Mouse (Mus musculus): ENCODE data around the gene Atp23.

Atp23 gene

DNA sequence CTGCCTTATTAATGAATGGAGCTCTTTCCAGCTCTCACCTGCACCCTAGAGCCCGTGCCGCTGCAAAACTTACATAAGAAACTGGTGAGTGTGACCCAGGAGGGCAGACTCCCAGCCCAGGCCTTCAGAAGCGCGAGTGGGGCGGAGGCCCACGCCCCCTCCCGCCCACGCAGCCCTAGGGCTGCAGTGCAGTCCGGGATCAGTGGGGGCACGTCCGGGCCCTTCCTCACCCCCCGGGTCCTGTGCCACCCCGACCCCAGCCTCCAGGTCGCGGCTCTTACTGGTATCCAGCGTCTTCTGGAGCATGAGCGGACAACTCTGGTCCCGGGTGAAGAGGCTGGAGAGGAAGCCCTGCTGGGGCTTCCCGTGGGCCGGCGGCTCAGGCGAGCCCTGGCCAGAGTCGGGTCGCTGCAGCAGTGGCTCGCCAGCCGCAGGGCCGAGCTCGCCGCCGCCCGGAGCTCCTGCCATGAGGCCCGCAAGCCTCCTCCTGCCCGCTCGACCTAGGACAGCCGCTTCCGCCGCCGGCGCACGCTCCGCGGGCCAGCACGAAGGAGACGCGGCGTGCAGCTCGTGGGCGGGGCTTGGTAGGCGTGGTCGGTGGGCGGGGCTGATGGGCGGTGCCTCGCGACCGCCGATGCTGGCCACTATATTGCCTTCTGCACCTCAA is at the start of gene Atp23:
Gene Atp23 (minus strand): TSS at position 535 of the 667 bp plus-strand sequence.
- DNase-seq = peak; percentile 92 to 98

DNA sequence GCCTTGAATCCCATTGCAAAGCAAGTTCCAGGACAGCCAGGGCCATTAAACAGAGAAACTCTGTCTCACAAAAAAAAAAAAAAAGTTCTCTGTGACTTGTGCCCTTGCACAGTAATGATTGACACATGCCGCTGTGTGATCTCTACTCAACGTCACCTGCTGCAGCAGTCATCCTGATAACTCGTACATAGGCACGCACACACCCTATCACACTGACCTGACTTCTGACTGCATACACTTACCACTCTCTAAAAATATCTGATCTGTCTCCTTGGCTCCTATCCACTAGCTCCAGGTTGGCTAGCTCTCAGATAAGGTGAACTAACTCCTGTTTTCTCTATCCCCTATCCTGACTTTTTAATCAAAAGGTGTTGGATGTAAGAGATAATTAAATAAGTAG is 49.4 kb upstream of the Atp23 start:
- no peak for DNase-seq

DNA sequence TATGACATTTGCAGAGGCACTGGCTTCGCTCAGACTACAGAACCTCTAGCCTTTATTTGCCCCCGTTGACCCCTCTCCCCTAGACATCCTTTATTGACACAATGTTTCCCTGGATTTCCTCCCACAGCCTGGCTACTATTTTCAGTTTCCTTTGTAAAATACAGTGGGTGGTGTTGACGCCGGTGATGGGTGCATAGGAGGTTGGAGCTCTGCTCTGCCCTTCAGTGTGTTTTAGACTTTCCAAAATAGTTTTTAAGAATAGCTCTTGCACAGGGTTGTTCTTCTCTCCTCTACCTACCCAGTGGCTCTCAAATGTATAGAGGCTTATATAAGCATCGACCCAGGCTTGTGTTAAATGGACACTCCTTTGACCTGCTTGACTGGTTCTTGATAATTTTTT is 48.7 kb upstream of the Atp23 start:
- DNase-seq = no peak

DNA sequence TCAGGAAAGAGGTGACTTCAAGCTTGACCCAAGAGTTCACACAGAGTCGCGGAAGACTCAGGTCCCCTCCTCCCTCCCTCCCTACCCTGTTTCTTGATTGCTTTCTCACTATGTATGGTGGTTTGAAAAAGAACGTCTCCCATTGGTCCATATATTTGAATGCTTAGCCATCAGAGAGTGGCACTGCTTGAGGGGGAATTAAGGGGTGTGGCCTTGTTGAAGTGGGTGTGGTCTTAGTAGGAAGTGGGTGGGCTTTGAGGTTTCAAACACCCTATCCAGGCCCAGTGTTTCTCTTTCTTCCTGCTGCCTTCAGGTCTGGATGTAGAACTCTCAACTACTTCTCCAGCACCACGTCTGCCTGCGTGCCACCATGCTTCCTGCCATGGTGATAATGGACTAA is 44.4 kb upstream of the Atp23 start:
- DNase-seq = no peak

DNA sequence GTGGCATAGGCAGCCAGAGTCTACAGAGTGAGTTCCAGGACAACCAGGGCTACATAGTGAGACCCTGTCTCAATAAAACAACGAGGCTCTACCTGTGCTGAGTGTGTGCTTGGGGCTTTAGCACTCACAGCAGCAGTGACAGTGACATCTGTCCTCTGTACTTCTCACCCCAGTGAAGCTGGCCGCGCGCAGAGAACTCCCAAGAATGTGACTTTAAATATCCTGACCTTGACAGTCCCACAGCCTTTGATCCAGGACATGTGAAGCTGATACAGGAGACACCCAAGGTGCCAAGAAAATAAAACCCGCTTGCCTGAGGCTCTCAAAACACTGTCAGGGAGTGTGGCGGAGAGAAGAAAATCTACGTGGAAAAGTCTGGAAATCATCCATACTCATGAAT is 39.8 kb upstream of the Atp23 start:
- no peak for DNase-seq

DNA sequence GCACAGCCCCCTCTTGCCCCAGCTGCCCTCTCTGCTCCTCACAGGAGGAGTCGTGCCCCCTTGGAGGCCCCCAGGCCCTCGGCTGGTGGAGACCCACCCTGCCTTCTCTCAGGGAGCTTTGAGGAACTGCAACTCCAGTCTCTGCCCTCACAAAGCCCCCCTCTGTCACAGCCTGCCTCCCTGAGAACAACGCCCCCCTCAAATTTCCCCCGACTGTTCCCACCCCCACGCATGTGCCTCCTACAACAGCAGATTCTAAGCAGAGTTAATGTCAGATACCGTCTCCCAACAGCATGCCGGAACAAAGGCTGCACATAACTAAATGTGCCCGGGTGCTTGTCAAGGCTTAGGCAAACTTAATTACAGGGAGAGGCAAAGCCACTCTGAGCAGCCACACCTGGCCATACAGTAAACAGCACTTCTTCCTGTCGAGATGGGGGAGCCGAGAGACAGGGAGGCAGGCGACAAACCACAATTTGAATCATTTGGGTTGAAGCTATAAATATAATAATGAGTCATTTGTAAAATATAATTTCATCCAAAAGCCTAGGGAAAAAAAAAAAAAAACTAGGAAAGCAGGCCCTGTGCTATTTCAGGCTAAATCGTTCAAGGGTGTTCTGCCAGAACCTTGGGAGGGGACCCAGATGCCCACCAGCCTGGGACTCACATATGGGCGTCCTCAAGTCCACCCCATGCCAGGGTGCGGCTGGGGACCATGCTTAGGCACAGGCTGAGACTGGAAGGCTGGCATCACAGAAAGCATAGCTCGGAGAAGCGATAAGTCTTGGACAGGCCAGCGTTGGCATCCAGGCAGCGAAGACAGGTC is 34.6 kb upstream of the Atp23 start:
- DNase-seq = no peak

DNA sequence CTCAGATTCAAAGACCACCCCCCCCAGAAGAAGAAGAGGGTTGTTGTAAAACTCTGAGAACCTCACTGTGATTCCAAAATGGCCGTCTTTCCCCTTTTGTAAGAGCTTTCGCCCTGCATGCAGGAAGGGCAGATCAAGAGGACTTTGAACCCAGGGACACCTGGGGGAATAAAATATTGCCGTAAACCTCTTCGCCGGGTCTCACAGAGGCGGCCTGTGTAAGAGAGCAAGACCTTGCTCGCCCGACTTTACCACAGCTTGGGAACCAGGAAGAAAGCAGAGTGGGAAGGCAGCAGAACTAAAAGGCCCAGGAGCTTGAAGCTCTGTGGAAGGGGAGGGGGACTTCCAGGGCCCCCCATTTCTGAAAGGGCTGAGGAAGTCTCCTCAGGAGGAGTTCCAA is 34.0 kb upstream of the Atp23 start:
- DNase-seq = no peak

DNA sequence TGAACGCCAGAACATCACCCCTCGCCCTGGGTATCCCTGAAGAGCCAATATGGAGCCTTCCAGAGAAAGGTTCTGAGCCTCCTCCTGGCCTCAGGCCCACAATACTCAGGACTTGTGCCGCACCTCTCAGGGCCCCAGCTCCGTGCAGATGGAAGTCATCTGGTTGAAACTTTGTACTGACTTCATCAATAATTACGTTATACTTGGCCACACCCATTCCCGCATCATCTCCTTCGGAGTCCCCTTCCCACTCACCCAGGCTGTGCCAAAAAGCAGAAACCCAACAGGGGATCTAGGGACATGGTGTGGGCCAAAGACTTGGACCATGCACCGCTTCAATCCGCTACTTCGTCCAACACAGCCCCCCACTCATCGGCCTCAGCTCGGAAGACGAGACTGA is 33.4 kb upstream of the Atp23 start:
- DNase-seq = no peak

DNA sequence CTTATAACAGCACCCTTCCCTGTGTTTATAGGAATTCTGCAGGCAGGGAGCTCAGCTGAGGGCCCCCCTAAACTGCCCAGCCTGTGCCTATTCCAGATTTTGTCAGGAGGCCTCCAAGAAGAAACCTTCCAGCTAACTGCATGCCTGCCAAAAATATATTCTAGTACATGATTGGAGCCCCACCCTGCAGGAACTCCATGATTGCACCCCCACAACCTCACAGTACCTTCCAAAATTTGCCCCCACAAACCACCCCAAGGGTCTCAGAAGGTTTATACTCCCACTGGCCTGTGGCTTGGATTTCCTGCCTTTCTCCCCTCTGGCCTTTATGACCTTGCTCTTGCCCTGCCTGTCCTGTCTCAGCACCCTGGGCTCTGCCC is 30.6 kb upstream of the Atp23 start:
- DNase-seq = no peak

DNA sequence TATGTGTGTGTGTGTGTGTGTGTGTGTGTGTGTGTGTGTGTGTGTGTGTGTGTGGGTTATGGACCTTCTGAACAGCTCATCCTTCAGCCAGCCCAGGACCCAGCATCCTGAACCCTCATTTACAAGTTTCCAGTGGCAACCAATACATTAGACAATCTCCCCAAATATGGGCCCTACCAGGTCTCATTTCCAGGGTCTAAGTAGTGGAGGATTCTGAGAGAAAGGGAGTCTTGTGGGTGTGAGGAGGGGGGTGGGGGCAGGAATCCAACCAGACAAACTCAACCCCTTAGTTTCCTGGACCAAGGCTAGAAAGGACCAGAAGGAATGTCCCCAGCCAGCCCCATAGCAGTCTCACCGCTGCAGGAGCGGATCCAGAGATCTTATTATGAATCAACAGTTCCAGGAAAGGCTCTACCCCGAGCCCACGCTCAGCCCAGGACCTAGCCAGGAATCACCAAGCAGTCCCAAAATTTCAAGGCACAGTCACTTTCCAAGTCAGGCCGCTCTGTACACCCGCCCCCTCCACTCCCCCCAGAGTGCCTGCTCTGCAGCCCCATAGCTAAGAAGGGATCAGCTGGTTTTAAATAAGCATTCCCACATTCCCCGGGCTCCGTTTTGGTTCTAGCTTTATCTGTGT is 30.1 kb upstream of the Atp23 start:
- DNase-seq = no peak

DNA sequence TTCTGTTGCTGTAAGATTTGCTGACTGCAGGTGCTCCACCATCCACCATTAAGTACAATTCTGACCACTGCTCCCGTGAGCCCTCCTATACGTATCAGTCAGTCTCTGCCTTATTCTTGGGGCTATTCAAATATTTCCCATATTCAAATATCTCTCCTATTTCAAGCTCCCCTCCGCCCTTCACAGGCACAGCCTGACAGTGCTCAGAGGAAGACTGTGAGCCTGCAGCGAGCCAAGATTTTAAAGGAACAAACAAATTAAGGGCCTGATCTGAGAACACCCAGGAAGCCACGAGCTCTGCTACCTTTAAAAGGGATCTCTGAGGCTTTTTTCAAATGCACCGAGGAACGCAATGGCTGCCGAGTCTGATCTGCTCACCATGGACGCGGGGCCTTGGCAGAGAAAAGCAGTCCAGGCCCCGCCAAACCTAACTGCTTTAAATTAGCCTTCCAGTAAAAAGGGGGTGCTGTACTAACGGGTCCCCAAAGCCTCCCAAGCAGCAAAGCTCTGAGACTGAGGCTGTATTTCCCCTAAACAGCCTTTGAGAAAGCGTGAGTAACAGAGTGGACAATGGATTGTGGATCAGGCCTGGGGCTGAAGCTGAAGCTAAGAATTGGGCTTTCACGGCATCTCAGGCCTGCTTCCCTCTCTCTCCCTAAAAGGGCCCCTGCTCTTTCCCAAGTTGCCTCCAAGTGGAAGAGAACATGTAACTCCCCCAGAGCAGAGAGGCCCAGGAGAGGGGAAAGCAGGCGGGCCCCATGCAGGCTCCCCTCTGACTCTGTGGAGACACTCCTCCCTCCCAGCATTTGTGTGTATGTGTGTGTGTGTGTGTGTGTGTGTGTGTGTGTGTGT is 29.3 kb upstream of the Atp23 start:
- DNase-seq = no peak

DNA sequence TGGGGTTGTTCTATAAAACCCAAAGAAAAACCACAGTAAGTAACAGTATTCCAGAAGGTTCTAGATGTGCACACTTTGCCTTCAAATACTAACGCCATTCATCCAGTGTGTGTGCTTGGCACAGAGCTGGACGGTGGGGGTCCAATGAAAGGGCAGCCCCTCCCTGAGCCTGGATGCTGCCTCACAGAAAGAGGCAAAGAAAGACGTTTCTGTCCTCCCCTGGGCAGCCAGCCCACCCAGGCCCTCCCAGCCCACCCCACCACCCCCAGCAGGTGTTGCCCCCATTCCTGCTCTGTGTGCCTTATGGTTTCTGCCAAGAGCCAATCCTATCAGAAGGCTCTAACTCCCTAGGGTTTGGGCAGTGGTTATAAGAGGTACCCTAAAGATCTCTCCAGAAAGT is 28.4 kb upstream of the Atp23 start:
- DNase-seq = no peak

DNA sequence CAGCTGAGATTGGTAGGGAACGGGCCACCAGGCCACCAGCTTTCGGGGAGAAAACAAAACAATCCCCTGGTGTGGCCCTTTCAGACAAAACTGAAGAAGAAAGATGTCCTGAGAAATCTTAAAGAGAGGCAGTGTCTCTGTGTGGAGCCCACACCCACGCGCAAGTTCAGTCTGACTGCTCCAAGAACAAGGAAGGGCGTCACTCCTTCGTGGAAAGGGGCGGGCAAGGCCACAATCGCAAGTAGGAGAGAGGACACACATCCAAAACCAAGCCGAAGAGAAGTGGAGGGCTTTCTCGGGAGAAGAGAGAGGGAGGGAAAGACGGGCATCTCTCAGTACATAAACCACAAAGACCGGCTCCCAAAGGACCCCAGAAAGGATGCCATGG is 27.7 kb upstream of the Atp23 start:
- DNase-seq = peak in 1 of 2 experiments; percentile 61

DNA sequence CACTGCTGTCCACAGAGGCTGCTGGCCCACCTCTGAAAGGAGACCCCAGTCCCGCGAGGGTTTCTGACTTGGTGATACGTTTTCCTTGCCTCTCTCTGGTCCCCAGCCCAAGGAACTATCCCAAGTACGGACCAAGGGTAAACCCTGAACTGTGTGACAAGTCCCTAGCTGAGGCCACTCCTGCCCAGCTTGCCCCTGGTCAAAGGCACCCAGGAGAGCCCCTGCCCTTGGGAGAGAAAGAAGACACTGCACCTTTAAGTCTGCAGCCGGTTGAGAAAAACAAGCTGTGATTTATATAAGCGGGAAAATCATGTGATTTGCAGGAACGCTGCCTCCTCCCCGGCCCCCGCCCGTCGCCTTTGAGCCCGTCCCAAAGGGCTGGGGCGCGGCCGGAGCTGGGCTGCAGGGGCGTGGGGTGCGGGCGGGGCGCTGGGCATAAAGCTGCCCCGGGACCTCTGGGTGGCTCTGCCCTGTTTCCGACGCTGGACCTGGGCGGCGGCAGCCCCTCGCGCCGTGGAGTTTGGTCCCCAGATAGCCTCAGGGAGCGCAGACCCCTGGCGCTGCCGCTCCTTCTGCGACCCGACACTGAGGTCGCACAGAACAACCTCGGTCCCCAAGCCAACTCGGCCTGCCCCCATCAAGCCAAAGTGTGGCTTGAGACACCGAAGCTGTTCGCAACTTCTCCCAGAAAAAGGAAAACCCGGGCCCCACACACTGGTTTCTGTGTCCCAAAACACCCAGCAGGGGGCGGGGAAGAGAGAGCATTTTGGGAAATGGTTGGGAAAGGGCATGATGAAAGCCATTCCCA is 27.1 kb upstream of the Atp23 start:
- peak; percentile 92 for DNase-seq

DNA sequence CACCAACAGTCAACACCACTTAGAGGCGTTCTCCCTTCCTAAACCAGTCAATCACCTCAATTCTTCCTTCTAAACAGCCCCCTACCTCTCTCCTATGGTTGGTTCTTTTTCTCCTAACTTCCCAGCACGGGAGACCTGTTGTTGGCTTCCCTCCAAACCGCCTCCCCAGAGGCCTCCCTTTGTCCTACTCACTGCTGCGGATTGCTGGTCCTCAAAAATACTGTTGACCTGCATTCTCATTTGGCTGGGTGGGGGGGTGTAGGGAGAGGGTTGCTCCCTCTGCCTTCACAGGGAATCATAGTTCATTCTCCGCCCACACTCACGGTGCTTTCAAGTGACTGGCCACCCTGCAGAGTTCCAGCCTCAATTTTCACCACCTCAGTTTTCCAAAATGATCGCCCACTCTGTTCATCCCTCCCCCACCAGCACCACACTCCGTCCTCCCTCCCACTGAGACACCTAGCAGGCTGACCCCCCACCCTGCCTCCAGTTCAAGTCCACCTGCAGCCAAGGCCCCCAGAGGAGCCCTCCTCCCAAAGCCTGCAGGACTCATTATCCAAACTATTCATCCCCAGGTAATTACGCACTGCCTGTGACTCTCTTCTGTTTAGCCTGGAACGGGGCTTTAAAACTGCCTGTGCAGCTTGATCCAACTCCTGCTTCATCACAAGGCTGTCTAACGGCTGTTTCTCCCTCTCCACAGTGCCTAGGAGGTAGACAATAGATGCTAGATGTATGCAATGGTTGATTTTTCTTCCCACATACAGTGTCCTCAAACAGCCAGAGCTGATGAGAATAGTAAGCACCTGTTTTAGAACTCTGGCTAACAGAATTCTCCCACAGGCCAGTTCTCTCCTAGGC is 26.2 kb upstream of the Atp23 start:
- DNase-seq = peak; percentile 52 to 71

DNA sequence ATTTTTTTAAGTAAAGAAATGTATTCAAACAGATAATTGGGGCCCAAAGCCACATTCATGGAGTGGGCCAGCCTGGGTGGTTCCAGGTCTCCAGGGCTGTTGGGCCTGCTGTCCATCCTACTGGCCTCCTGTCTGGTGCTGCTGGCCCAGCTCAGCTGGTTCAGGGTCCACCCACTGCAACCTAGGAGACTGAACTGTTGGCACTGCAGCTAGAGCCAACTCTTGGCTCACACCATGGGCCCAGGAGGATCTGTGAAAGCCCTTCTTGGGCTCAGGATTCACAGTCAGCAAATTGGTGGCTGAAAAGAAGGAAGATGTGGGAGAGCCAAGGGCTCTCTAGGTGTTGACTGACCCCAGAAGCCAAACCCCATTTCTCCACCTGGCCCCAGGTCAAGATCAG is 24.2 kb upstream of the Atp23 start:
- peak in 1 of 2 experiments; percentile 44 for DNase-seq

DNA sequence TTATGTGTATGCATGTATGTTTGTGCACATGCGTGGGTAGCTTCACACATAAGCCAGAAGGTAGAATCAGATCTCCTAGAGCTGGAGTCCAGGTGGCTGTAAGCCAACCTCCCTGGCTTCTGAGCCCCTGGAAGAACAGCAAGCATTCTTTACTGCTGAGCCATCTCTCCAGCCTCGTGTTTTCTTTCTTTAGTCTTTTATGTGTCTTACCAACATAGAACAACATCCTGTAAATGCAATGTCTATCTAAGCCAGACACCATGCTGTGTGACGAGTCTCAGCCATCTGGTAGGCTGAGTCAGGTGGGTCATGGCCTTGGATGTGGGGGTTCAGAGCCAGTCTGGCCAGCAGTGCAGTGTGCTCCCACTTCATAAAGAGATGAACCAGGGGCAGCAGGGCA is 22.9 kb upstream of the Atp23 start:
- no peak for DNase-seq

DNA sequence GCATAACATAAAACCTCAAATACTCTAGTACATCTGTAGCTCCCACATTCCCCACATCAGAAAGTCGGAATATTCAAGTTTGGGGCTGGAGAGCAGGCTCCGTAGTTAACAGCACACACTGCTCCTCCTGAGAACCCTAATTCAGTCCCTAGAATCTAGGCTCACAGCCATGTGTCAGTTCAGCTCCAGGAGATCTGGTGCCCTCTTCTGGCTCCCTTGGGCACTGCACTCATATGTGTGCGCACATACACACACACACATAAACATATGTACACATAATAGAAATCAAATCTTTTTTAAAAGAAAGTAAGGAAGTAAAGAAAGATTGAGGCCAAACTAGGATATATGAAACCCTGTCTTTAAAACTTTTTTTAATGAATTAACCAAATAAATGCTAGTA is 19.1 kb upstream of the Atp23 start:
- DNase-seq = no peak

DNA sequence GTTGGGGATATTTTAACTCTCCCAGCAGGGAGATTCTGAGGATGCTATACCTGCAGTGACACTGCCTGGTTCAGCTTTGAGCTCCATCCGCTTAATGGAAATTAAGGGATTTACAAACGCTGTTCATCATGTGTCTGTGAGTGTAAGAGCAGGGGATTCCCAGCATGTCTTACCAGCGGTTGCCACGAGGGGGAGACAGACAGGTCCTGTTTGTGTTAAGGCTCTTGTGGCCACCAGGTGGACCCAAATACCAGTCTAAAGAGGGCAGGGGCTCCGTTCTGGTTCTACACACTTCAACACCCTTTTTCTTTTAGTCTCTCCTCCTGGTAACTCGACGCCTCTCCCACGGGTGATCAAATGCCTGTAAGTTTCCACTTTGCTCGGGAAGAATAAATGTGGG is 17.9 kb upstream of the Atp23 start:
- peak; percentile 89 to 95 for DNase-seq

DNA sequence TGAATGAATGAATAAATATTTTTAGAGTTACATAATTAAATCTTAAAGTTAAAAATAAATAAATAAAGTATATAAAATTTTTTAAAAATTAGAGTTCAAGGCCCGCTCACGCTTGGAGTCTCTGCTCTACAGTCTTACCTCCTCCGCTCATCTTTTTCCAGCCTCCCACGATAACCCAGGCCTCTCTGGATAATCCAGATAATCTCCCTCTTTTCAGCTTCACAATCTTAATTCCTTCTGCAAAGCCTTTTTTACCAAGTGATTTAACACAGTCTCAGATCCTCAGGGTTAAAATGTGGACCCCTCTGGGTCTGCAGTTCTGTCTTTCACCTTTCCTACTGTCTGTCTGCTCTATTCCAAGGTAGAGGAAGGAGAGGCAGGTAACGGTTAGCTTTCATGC is 13.1 kb upstream of the Atp23 start:
- DNase-seq = no peak

DNA sequence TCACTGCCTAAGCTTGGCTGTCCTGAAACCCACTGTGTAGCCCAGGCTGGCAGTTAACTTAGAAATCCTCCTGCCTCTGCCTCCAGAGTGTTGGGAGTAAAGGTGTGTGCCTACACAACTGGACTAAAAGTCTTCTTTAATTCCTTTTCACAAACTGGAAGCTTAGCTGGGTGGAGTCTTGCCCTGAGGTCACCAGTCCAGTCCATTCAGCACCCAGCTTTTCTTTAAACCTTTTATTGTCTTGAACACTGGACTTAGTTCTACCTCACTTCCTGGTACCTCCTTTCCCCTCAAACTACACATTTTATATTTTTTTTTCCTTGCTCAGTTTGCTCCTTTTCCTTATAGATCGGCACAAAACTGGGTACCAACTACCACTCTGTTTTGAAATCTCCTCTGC is 10.3 kb upstream of the Atp23 start:
- DNase-seq = no peak
